Mouse (Mus musculus): ENCODE results near the gene Prl2b1.

DNA sequence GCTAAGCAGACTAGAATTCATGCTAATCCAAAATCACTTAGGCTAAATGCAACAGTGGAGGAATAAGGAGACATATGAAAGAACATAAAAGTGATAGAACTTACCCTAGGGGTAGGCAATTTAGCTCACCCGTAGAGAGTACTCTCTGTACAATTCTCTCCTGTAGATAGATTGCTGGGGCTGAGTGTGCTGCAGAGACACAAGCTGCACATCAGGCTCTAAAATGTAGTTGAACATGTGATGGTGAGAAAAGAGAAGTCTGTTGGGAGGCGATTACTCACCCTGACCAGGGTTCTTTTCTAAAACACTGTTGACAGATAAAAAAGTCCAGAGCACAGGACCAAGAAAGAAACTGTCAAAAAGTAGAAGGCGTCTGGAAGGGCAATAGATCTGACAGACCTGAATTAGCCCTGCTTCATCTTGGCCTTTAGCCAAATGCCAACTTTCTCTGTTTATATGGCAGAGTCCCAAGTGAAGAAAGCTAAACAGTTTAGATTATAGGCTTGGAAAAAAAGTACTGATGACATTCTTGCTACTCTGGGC lies 47.8 kb downstream of the Prl2b1 start:
- no peak for TF ChIP-seq POLR2A (IDR thresholded peaks at IDR 0.05; ENCODE audit: extremely low read depth, insufficient read depth, low read length)
- no peak for TF ChIP-seq CTCF (IDR thresholded peaks at IDR 0.05; ENCODE audit: extremely low read depth, insufficient read depth, low read length)
